Mouse (Mus musculus): ENCODE measurements at regions not wholly inside any gene's neighbourhood (a gene's known extent, or its start where the extent isn't known, plus 50 kb on each side); places are given as distances from the start of the nearest gene placed in this dataset.

GRCm38 (mm10) chr6:100973366-100974090 is 140.1 kb downstream of the Ppp4r2 start:
- DNase-seq: no peak

GRCm38 (mm10) chr6:100974716-100975115 is 141.3 kb downstream of the Ppp4r2 start:
- DNase-seq: no peak

GRCm38 (mm10) chr6:100975835-100976234 is 142.4 kb downstream of the Ppp4r2 start:
- DNase-seq: no peak

- no peak for DNase-seq
Observed at GRCm38 (mm10) chr6:100977201-100977691, 143.8 kb downstream of the Ppp4r2 start.

GRCm38 (mm10) chr6:100978113-100978512 is 144.7 kb downstream of the Ppp4r2 start:
- no peak for DNase-seq

GRCm38 (mm10) chr6:100978727-100979460 is 145.5 kb downstream of the Ppp4r2 start:
- no peak for DNase-seq

GRCm38 (mm10) chr6:100980156-100980555 is 146.7 kb downstream of the Ppp4r2 start:
- peak; percentile 37 for DNase-seq

- no peak for DNase-seq
Observed at GRCm38 (mm10) chr6:100984861-100985260, 151.4 kb downstream of the Ppp4r2 start.

GRCm38 (mm10) chr6:100985334-100985937 is 152.0 kb downstream of the Ppp4r2 start:
- DNase-seq: no peak

GRCm38 (mm10) chr6:100988521-100988920 is 155.1 kb downstream of the Ppp4r2 start:
- no peak for DNase-seq

- no peak for DNase-seq
Observed at GRCm38 (mm10) chr6:100993421-100993820, 160.0 kb downstream of the Ppp4r2 start.

GRCm38 (mm10) chr6:100995874-100996560 is 162.6 kb downstream of the Ppp4r2 start:
- DNase-seq: no peak

- no peak for DNase-seq
Observed at GRCm38 (mm10) chr6:100998285-100998684, 164.9 kb downstream of the Ppp4r2 start.

- DNase-seq: no peak
Observed at GRCm38 (mm10) chr6:101003901-101004300, 170.5 kb downstream of the Ppp4r2 start.

- DNase-seq: no peak
Observed at GRCm38 (mm10) chr6:101021650-101022049, 188.2 kb downstream of the Ppp4r2 start.

- no peak for DNase-seq
Observed at GRCm38 (mm10) chr6:101025816-101026215, 192.4 kb downstream of the Ppp4r2 start.

- no peak for DNase-seq
Observed at GRCm38 (mm10) chr6:101027462-101027861, 194.0 kb downstream of the Ppp4r2 start.

GRCm38 (mm10) chr6:101029436-101029835 is 196.0 kb downstream of the Ppp4r2 start:
- DNase-seq: no peak

GRCm38 (mm10) chr6:101030451-101031125 is 197.2 kb downstream of the Ppp4r2 start:
- DNase-seq: no peak

GRCm38 (mm10) chr6:101046755-101047154 is 213.3 kb downstream of the Ppp4r2 start:
- peak; percentile 79 for DNase-seq

- DNase-seq: no peak
Observed at GRCm38 (mm10) chr6:101047195-101047594, 213.8 kb downstream of the Ppp4r2 start.

GRCm38 (mm10) chr6:101048431-101048830 is 215.0 kb downstream of the Ppp4r2 start:
- no peak for DNase-seq
